Mouse (Mus musculus): ENCODE measurements around the gene Dguok.

Gene Dguok

DNA sequence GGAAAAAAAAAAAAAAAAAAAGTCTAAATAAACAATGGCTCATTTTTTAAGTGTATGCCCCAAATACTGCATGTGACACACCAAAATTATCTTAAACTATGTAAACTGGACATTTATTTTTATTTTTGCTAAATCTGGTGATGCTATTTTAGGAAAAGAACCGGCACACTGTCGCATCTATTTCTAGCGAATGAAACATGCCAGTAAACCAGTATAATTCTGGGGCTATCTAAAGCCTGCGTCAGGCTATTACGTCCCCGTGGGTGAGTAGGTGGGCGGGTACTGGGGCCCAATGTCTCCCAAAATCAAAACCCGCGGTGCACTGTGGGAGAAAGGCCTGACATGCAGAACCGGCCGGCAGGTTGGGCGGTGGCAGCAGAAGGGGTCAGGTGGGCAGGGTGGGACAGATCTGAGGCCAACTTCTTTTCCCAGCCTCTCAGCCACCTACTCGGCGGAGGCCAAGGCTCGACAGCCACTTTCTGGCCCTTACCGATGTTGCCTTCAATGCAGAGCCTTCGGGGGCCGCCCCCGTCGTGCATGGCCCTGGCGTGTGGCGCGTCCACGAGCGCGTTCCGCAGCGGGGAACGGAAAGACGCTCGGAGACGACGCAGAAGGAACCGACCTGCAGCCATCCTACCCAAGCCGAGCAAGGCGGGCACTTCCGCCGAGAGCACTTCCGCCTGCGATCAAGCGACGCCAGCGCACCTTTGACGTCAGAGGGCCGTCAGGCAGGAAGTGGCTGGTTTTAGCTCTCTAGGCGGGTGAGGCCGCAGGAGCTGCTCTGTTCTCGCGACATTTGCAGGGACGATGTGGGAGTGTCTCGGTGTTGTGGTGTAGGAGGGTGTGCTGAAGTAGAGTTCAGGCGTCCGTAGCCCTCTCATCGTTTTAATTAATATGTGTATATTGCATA lies at the start of gene Dguok:
Gene Dguok, minus strand, starts transcription at position 712 of the 910 bp plus-strand sequence.
- DNase-seq (ENCODE audit: low spot score) = peak; percentile 94

DNA sequence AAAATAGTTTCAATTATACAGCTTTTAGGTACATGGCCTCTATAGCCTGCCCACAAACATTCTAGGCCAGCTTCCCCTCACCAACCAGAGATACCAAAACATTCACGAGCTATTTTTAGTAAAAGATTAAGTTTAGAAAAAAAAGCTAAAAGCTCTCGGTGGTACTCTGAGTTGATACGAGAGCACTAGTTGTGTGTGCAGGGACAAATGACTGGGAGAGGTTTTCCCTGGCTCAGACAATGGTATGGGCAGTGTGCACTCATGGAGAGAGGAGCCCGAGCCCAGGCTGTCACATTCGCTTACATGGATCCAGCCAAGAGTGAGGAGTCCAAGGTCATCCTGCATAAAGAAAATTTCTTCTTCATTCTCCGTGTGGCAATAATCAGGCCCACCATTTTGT lies 49.2 kb upstream of the Dguok start:
- no peak for DNase-seq (ENCODE audit: low spot score)

DNA sequence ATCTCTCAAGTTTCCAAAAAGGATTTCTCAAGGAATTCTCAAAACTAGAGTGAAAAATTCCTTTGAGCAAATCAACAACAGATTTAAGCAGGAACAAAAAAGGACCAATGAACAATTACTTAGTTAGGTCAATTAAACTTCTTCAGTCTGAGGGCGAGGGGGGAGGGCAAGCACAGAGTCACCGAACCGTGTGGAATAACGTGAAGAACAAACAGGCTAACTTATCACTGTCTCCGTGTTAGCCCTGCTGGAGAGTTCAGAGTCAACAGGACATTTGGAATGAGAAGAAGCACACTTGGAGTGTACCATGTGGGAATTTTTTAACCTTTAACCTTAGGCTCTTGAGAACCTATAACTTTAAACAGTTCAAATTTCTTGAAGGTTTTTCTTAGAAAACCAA lies 41.6 kb upstream of the Dguok start:
- DNase-seq (ENCODE audit: low spot score) = no peak

DNA sequence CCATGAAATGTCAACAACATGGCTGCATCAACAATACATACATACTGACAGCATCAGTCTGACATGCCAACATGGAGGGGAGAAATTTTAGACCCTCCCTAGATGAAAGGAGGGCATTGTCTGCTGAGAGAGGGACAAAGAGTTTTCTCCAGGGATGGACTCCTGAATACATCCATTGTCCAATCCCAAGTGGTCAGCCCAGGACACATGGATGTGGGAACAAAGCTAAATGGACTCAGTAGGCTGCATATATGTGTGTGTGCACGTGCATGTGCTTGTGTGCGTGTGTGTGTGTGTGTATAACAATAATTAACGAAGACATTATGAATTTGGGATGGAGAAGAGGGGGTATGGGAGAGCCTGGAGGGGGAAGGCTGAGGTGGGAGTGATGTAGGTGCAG lies 39.0 kb upstream of the Dguok start:
- DNase-seq (ENCODE audit: low spot score) = no peak

DNA sequence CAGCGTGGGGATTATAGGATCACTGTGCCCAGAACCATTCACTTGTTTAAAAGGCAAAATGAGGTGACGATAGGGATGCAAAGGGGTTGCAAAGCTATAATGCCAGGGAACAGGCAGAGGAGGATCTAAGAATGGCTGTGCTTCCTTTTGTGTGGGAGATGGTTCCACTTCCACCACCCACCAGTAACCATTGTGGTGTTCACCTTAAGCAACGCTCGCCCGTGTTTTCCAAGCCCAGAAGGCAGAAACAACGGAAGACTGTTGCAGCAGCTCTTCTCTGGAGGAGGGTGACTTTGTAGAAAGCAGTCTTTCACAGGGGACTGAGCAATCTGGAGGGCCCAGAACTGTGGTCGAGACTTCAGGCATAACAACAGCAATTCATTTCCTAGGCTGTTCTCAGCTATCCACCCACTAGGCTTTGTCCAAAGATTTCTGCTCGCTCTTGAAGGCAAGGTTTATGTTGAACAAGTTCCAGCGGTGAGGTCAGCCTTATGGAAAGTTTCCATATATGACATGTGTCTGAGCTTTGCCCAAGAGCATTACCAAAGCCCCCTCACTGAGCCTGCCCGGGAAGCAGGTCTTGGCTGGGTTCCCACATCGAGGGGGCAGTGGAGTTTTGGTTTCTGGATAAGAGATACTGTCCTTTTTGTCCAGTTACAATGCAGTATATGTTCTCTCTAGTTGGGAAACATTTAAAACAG lies 35.1 kb upstream of the Dguok start:
- peak; percentile 76 for DNase-seq (ENCODE audit: low spot score)

DNA sequence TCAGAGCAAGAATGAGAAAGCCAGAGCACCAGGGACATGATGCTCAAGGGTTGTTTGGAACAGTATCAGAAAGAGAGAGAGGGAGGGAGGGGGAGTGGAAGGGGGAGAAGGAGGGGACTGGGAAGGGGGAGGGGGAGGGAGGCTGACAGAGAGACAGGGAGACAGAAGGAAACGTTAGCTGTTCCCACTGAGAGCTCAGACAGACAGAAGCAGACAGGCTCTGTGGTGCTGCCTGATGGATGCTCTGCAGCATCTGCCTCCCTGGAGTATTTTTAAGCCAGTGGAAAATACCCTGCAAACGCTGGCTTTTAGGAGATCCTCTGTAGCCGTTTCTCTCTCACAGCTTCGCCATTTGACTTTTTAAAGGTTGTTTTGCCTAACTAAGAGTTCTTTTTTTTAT lies 33.2 kb upstream of the Dguok start:
- no peak for DNase-seq (ENCODE audit: low spot score)

DNA sequence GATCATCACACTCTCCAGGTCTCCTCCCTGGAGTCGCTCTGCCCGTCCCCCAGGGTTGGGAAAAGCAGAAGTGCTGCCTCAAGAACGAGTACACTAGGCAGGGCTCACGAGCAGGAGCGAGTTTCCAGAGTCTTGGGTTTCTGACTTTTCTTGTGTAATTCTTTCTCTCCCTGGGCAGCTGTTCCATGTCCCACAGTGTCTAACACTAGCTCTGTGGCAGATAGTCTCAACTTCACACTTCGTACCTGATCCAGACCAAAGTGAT lies 30.0 kb upstream of the Dguok start:
- DNase-seq (ENCODE audit: low spot score) = no peak

DNA sequence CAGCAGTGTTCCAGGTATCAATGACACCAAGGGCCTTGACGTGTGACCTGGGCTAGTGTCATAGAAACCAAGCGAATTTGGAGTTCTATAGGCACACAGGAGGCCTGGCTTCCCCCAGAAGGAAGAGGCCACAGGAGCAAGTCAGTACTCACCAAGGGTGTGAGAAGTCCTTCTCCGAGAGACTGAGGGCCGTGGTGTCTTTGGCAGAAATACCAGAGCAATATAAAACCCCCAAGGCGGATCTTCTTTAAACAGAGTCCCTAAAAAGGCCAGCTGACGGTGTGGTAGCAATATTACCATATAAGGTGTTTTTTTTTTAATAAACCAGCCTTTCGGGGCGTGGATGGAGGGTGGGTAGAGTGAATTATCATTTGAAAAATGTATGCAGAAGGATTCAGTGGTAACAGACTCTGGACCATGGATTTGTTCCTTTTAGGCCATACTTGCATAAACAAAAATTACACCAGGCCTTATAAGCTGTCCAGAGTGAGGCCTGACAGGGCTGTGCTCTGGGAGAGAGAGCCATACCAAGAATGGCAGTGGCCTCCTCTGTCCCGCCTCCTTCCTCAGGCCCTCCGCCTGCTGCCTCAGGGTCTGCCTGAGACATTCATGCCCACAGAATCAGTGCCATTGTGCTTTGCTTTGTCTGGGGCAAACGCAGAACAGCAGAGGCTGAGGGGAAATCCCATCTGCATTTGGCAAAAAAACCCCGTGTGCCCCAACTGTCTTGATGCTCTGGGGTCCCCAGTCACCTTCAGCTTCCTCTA lies 29.4 kb upstream of the Dguok start, which contains the start of gene Actg2:
Gene Actg2, minus strand, starts transcription at position 238 of the 767 bp plus-strand sequence.
- DNase-seq (ENCODE audit: low spot score) = no peak

DNA sequence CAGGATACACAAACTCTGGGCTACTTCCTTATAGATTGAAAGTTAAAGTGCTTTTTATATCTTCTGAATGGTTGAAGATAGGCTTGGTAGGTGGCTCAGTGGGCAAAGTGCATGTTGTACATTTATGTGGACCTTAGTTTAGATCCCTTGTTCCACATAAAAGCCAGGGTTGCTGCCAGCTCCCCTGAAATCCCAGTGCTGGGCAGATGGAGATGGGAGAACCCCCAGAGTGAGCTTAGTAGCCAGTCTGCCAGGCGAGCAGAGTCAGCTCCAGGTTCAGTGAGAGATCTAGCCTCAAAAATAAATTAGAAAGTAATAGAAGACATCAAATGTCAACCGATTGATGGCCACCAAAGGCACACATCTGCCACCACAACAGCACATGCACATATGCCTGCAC lies 25.8 kb upstream of the Dguok start:
- DNase-seq (ENCODE audit: low spot score) = no peak

DNA sequence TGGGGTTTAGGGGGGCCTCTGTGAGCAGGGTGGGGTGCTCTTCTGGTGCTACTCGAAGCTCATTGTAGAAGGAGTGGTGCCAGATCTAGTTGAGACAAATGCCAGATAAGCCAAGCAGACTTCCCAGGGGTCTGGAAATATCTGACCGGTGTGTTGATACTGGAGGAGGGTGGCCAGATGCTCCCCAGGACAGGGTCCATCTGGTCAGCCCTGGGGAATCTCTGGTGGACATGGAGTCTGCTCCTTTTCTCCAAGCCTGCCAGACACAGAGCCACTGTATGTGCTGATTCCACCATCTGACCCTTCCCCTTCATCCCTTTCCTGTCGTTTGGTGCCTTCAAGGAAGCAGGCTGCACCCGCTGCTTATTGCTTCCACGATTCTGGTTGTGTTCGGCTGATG lies 16.4 kb upstream of the Dguok start:
- no peak for DNase-seq (ENCODE audit: low spot score)

DNA sequence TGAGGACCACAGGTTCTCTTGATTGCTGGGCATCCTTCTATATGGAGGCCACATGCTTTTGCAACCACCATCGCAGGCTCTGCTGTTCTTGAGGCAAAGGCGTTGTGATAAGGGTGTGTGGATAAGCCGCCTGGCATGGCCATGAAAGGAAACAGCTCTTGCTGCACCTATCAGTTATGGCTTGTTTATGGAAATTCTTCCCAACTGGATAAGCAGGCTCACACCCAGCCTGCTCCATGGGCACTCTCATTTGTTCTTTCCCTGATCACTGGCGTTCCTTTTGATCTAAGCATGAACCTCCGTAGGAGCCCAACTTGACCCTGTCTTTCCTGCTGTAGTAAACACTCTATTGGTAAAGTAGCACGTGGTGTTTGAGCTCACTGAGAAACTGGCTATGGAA lies 15.0 kb upstream of the Dguok start:
- no peak for DNase-seq (ENCODE audit: low spot score)

DNA sequence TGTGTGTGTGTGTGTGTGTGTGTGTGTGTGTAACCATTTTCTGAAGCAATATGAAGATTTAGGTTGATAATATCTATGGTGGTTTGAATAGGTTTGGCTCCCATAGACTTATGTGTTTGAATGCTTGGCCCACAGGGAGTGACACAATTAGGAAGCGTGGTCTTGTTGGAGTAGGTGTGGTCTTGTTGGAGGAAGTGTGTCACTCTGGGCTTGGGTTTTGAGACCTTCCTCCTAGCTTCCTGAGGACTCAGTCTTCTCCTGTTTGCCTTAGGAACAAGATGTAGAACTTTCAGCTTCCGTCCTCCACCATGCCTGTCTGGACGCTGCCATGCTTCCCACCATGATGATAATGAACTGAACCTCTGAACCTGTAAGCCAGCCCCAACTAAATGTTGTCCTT lies 11.9 kb upstream of the Dguok start:
- no peak for DNase-seq (ENCODE audit: low spot score)

DNA sequence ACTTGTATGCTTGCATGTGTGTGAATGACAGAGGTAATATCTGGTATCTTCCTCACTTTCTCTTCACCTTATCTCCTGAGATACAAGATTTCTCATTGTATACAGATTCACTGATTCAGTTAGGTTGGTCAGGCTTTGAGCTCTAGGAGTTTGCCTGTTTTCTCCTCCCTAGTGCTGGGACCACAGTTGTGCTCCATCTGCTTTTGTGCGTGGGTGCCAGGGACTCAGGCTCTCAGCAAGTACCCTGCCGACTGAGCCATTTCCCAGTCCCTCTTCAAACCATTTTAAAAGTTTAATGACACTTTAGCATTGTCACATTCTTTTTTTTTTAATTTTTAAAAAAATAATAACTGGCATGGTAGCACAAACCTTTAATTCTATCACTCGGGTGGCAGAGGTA lies 8.4 kb upstream of the Dguok start:
- no peak for DNase-seq (ENCODE audit: low spot score)

DNA sequence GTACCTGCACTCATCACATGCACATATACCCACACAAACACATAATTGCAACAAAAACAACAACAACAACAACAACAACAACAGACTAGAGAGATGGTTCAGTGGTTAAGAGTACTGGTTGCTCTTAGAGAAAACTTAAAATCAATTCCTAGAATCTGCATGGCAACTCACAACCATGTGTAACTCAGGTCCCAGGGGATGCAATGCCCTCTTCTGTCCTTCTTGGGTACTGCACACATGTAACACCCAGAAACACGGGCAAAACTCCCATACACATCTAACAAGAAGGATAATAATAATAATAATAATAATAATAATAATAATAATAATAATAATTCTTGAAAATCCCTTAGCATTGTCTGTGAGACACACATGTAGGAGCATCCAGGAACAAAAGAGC lies 5.7 kb upstream of the Dguok start:
- peak; percentile 76 for DNase-seq (ENCODE audit: low spot score)

DNA sequence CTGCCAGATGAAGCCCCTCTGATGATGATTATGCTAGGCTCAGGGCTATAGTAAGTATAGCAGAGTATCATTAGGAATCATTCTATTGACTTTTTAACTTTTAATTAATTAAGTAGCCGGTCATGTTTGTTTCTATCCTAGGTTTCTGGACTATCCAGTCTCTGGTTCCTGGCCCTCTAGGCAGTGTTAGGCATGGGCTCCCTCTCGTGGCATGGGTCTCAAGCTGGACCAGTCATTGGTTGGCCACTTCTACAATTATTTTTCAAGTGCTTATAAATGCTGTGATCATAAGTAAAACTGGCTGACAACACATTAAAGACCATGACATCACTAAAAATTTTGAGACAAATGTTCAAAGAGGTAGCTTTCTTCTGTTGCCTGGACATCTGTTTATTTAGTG lies 3.4 kb upstream of the Dguok start:
- DNase-seq (ENCODE audit: low spot score) = no peak

DNA sequence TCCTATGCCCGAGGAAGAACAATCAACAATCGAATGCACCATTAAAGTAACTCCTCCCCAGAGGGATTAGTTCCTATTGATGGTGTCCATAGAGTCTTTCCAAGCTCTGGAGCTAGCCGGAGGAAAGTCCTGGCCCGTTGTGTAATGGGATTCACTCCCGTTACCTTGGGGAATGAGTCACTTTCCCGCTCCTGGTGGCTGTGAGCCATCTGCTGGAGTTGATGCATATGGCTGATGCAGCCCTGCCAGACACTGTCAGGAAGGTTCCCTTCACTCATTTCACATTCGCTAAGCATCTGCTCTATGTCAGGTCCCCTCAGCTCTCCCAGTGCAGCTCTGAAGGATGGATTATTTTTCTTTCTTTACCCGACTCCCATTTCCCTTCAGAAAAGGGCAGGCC lies 2.7 kb upstream of the Dguok start:
- DNase-seq (ENCODE audit: low spot score) = no peak

DNA sequence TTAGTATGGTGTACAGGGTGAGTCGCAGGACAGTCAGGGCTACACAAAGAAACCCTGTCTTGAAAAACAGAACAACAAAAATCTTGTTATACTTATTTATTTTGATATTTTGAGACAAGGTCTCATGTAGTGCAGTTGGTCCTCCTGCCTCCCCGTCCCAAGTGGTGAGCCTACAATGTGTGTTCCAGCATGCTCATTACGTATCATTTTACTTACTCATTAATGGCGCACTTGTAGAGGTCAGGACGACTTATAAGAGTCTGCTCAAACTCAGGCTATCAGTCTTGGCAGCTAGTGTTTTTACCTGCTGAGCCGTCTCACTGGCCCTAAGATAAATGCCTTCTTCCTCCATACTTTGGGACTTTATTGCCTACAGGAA lies 388 bp upstream of the Dguok start:
- DNase-seq (ENCODE audit: low spot score) = no peak

DNA sequence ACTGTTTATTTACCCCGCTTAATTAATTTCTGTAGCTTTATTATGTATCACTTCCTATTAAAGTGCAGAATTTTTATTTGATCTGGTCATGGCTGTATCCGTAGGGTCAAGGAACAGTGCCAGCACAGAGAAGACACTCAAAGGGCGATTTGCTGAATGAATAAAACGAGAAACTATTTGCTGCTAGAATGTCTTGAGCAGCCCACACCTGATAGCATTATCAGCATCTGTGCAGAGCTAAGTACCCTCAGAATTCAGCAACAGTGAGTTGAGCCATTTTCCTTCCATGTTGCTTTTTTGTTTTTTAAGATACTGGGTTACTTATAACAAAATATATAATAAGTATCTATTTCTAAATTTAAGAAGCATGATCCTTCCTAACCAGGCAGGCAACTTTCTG lies 1.2 kb downstream of the Dguok start:
- DNase-seq (ENCODE audit: low spot score) = no peak

DNA sequence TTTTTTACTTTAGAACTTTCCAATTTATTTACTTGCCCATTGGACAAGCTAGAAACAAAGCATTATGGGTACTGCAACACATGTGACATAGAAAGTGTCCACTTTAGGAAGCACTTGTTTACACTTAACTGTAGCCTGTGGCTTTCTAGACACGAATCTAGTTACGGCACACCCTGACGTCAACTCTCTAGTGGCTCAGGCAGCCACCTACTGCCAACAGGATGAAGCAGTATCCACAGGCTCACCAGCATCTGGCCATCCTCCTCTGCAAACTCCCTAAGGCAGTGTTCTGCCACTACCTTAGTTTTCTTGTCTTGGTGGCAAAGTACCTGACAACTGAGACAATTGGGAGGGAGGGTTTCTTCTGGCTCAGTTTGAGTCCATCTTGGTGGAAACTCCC lies 3.4 kb downstream of the Dguok start:
- no peak for DNase-seq (ENCODE audit: low spot score)

DNA sequence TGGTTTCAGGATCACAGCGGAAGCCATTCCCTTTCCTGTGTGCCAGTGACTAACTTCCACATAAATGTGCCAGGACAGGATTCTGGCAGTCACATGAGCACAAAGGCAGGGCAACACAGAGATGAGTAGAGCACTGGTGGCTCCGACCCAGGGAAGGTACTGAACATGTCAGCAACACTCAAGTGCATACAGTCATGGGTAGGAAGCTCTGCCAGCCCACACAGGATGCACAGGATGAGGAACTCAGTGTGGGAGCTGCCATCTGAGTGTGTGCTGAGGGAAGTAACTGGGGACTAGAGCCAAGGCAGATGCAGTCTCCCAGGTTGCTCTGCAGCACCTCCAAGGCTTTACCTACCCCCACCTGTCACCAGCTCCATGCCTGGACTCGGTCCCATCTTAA lies 4.1 kb downstream of the Dguok start:
- no peak for DNase-seq (ENCODE audit: low spot score)

DNA sequence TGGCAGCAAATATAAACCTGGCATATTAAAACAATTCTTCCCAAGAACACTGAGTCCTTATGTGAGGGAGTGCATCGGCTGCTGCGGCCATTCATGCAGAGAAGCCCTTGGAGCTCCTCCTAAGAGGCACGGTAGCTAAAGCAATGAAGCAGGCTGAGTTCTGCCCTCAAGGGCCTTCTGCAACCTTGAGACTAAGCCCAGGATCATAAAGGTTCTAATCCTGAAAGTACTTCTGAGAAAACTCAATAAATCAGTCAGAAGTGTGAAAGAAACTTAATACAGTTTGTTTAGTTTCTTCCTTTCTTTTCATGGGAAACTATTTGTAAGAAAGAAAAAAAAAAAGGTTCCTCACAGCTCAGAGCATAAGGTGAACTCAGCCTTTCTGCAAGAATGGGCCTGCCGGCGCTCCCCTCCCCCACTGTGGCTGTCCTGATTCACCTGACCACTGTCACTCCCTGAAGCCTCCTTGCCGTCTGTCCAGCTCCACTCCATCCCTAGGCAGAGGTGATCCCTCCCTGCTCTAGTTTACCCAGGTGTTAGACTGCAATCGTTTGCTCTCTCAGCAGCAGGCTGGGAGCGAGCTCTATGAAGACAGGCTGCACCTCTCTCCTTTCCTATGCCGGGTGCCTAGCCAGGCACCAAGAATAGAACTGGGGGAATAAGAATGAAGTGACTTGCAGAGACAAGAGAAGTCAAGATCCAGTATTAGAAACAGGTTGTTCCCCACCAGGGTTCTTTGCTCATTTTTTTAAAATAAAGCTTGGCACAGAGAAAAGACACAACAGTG lies 5.1 kb downstream of the Dguok start:
- no peak for DNase-seq (ENCODE audit: low spot score)

DNA sequence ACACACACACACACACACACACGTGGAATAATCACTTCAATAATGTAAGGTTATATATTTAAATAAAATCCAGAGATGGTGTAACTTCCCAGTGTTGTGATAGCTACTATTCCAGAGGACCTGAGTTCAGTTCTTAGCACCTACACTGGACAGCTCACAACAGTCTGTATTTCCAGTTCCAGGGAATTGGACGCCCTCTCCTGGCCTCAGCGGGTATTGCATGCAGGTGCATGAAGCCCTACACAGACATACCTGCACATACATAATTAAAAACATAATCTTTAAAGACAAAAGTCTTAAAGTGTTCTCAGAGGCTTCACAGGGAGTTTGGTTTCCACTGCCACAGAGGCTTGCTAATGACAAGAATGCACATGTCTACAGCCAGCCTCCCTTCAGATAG lies 6.3 kb downstream of the Dguok start:
- DNase-seq (ENCODE audit: low spot score) = peak; percentile 60
